Mouse (Mus musculus): ENCODE measurements at regions not wholly inside any gene's neighbourhood (a gene's known extent, or its start where the extent isn't known, plus 50 kb on each side); places are given as distances from the start of the nearest gene placed in this dataset.
"Not testable (repeated sequence)": the region's sequence is repeated elsewhere in the genome, so short reads cannot be mapped to it uniquely, and the experiment has no call there.

GRCm38 (mm10) chr13:111904616-111905212 lies 95.9 kb upstream of the Map3k1 start:
- no peak for ATAC-seq (ENCODE audit: poor library complexity, severe bottlenecking)

DNA sequence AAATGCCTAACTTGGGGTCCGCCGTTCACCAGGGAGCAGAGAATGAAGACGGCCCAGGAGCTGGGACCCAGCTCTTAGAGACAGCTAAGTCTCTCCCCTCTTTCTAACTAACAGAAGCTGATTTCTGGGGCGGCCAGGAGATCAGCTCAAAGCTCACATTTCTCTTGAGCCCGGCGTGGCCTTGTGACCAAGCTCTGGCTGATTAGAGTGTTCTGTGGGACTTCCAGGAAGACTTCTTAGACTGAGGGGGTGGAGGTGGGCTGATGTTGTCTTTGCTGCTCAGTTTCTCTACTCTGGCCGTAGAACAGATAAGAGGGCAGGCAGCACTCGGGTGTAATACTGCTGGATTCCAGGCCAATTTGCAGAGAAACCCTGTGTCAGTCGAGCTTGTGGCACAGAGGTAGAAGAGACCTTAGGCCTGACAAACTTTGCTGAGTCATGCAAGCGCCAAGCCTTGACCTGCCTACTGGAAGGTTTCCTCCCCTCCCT lies 96.5 kb upstream of the Map3k1 start:
- peak; percentile 45; the same call in 1 of the 2 replicates for ATAC-seq (ENCODE audit: poor library complexity, severe bottlenecking)

DNA sequence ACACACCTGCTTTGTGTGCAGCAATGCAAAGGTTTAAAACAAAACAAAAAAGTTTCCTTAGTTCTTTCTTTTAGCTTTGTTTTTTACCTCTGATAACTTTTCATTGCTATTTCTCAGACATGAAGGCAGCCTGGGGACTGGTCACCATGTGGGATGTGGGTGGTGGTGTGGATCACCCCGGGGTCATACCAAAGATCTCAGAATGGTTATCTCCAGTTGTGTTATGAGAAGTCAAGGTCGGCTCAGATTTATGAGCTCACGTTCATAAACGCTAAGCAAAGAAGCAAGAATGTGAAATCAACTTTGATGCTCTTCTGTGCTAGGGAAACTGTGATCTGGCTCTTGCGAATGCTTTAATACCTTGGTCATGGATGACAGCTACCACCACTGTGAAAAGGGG lies 102.3 kb upstream of the Map3k1 start:
- ATAC-seq (ENCODE audit: poor library complexity, severe bottlenecking), result no peak

GRCm38 (mm10) chr13:111911661-111912312 lies 103.0 kb upstream of the Map3k1 start:
- no peak for ATAC-seq (ENCODE audit: poor library complexity, severe bottlenecking)

DNA sequence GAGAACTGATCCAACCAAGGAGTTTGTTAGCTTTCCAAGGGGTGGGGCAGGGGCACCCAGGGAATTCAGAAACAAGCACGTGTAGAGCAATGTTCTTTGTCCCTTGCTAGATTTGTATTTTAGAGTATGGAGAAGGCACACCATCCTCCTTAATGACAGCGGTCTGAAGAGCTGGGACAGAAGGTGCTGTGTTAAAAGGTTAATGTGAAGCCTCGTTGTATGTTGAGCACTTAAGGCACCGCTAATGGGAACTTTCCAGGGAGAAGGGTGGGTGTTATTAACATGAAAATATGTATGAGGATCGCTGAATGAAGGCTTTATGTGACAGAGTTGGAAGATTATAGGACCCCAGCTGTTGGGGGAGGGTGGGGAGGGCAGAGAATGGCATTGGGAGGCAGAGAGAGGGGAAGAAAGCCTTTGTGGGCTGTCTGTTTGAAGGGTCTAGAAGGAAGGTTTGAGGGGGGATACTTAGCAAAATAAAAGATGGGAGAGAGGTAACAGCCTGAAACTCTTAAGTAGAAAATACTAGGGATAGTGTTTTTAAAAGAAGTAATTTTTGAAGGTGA lies 105.6 kb upstream of the Map3k1 start:
- no peak for ATAC-seq (ENCODE audit: poor library complexity, severe bottlenecking)

- not testable (repeated sequence) for ATAC-seq (ENCODE audit: poor library complexity, severe bottlenecking)
Measured at GRCm38 (mm10) chr13:111919417-111919816, 110.6 kb upstream of the Map3k1 start.

GRCm38 (mm10) chr13:111920534-111920933 lies 111.7 kb upstream of the Map3k1 start:
- ATAC-seq (ENCODE audit: poor library complexity, severe bottlenecking), result no peak

DNA sequence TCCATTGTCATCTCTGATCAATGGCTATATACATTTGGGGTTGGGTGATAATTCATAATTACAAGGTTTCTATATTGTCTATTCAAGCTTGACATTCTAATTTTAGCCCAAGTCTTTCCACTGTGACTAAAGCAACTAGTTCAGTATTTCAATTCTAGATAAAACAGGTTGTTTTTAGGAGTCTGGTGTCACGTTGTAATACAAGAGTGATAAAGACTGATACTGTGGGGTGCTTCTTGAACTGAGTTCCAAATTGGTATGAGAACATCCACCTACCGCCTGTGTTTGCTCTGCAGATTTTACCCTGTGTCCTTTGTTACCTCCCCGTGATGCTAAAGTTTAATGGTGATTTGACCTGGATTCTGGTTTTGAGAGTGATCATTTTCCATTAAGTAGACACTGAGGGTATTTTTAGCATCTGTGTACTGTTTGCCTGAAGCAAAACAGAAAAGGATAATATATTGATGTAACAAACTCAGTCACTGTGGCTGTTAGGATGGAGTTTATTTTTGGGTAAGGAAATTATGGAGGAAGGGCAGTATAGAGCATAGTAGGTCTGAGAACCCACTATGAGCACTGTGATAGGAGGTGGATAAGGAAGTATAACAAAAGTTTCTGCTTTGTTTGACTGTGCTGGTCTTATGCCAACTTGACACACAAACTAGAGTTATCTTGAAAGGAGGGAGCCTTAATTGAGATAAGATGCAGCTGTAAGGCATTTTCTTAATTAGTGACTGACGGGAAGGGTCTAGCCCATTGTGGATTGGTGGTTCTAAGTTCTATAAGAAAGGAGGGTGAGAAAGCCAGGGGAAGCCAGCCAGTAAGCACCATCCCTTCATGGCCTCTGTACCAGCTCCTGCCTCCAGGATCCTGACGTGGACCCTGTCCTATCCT lies 112.6 kb upstream of the Map3k1 start:
- no peak for ATAC-seq (ENCODE audit: poor library complexity, severe bottlenecking)

GRCm38 (mm10) chr13:111925349-111925748 lies 116.6 kb upstream of the Map3k1 start:
- ATAC-seq (ENCODE audit: poor library complexity, severe bottlenecking), result no peak

GRCm38 (mm10) chr13:111926801-111927200 lies 118.0 kb upstream of the Map3k1 start:
- ATAC-seq (ENCODE audit: poor library complexity, severe bottlenecking), result no peak

DNA sequence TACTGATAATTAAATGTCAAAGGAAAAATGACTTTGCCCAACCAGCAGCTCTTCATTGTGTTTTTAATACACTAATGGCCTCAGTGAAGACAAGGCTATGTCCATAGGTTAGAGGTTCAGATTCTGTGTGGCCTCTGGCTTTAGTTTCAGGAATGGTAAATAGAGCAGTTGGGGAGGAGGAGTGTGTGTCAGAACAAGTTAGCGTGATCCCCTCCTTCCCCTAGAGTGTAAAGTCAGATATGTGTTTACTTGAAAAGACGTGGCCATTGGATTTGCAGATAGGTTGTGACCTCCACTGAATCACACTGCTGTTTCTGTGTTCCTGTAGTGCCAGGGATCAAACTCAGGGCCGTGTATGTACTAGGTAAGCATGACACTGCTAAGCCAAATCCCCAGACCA lies 118.7 kb upstream of the Map3k1 start:
- no peak for ATAC-seq (ENCODE audit: poor library complexity, severe bottlenecking)

DNA sequence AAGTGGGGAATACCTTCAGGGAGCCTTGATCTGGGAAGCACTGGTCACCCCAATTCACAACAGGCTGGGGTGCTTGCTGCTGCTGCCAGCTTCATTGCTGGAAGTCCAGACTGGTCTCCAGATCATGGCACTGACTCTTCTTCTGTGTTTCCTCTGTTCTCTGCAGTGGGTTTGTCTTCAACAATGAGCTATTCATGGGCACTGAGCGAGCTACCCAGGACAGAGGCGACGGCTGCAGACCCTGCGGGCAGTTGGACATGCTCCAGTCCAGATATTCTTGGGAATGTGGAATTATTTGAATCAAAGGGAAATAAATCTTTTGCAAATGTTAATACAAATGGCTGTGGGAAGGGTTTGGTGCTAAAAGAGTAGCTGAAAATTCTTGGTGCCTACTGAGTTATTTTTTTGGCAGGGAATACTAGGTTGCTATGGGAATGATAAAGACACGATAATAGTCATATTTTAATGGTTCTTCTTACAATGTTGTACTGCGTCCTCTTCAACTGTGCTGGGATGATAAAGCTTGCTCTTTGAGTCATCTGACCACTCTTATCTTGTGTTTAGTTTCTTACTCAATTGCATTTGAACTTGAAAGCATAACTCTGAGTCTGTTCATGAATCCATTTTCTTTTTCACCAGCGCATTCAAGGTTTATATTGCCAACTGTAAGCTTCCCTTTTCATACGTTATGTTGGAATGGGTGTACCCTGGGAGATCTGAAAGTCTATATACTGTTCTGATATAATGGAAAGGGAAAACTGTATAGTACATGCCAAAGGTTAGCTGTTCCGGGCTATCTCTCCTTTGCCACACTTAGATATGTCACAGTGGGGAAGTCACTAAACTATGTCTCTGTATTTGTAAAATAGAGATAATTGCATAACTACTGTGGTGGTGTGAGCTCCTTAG lies 120.1 kb upstream of the Map3k1 start:
- peak; percentile 36 for ATAC-seq (ENCODE audit: poor library complexity, severe bottlenecking)

- peak; percentile 69 for ATAC-seq (ENCODE audit: poor library complexity, severe bottlenecking)
Measured at GRCm38 (mm10) chr13:111929908-111930307, 121.1 kb upstream of the Map3k1 start.

- no peak for ATAC-seq (ENCODE audit: poor library complexity, severe bottlenecking)
Measured at GRCm38 (mm10) chr13:111932464-111932863, 123.7 kb upstream of the Map3k1 start.

DNA sequence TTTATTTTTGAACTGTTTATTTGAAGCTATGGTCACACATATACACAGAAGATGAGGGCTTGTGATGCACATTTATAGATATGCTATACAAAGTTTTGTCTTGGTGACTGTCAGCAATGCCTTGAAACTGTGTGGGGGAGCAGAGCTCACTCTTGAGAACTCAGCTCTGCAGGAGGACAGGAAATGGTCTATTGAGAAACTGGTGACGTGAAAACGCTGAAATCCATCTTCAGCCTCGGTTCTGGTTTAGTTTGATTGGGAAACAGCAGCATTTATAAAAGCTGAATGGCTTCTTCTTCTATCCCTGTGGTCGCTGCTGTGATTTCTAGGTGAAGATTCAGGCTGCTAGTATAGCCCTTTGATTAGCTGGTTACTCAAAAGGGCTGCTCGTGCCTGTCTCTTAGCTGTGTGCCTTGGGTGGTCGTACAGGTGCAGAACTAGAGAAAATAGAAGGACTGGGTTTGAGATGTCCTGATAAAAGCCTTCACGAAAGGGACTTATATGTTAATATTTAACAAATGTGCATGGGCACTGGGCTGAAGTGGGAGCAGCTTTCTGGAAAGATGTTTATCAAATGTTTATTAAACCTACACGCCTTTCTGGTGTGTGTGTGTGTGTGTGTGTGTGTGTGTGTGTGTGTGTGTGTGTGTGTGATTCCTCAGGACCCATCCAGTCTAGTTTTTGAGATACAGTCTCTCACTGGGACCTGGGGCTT lies 124.9 kb upstream of the Map3k1 start:
- peak; percentile 58 for ATAC-seq (ENCODE audit: poor library complexity, severe bottlenecking)

GRCm38 (mm10) chr13:111935721-111936080 lies 126.9 kb upstream of the Map3k1 start:
- ATAC-seq (ENCODE audit: poor library complexity, severe bottlenecking), result no peak

DNA sequence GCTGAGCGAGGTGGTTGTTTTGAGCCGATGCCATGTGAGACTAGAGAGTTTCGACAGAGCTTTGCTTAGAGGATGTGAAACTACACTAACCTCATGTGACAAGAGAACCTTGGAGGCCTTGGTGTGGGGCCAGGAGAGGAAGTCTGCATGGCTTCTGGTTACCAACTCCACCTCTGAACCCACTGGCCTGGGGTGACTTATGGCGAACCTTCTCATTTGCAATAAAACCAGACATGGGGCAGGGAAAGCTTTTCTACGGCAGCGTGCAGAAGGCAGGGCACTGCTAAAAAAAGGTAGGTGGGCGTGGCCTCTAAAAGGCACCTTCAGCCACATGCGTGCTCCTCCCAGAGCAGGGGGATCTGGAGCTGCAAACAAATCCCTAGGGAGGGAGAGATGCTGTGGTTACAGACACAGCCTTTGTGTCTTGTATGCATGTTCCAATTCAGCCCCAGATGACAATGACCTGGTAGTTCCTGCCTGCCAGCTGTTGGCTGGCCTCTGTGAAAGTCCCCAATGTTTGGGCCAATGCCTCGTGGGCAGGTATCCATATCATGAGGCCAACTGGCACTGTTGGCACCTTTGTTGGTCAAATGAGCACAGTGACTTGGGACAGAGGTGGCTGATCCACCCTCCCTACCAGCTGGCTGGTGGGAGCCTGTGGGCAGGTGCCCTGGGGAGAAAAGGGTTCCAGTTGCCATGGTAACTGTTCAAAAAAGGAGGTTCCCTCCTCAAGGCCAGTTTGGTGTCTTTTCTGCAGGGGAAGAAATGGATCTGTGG lies 127.5 kb upstream of the Map3k1 start:
- peak; percentile 83 for ATAC-seq (ENCODE audit: poor library complexity, severe bottlenecking)

DNA sequence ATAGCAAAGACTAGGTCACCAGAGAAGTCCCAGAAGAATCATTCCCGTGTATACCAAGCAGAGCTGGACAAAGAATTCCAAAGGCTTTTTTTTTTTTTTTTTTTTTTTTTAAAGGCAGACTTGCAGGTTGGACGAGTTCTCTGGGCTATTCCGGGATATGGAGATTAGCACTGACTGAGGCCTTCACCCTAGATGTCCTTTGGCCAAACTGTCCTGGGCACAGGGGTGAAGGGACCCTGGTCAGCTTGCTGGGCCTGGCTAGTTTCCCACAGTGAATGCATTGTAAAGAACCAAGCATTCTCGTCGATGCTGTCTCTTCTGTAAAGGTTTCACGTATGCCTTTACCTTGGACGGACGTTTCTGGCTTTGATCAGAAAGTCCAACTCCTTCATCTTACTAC lies 128.2 kb upstream of the Map3k1 start:
- ATAC-seq (ENCODE audit: poor library complexity, severe bottlenecking), result no peak

- no peak for ATAC-seq (ENCODE audit: poor library complexity, severe bottlenecking)
Measured at GRCm38 (mm10) chr13:111938896-111939422, 130.2 kb upstream of the Map3k1 start.

Data from megakaryocyte, adult 5-6 weeks (primary cell).